12 mouse cellular contexts compared by ENCODE assay signal in genomic region chr8:119035126-119035525, GRCm38 (mm10).
DNase-seq lines count a peak whose midpoint lies in the region; ATAC-seq lines count a peak whose summit lies in the region.
"Had no signal": no experiment of that assay in that cellular context is flagged by ENCODE, and none has a peak within 500 bp of the region (broad histone marks: within the 10 kb centered on the region; RNA-seq: fewer than 3 reads in every experiment).

No protein-coding gene starts in this region.

- ATAC-seq in midbrain, embryonic 15.5 days (replicated peaks) = no peak
- ATAC-seq in erythroblast, adult 5-6 weeks (replicated peaks; ENCODE audit: low FRiP score, poor library complexity, severe bottlenecking) = no peak

- no peak overlapping the region for H3K27ac ChIP-seq in midbrain, embryonic 15.5 days
- H3K27ac ChIP-seq: hindbrain, embryonic 15.5 days had no signal

- no peaks in the 10 kb centered on the region for H3K9me3 ChIP-seq in midbrain, embryonic 15.5 days
- H3K9me3 ChIP-seq: hindbrain, embryonic 15.5 days had no signal

- peak; percentile 96 for DNase-seq in brain, adult 2 months (ENCODE audit: low read depth, low spot score)
- peak; percentile 90 for DNase-seq in cerebellum, adult 11-12 months
- DNase-seq in layer of hippocampus, adult 18-20 months (ENCODE audit: low spot score in 2 of 2) = peak; percentile 77 to 89
- peak; percentile 36 to 59 for DNase-seq in left cerebral cortex, postnatal 36 days (ENCODE audit: low spot score in 2 of 2)
- DNase-seq in MN1 (ENCODE audit: low spot score) = no peak
- DNase-seq: adrenal gland, postnatal 25 days; lung, adult 2 months; thymus, postnatal 25 days had no signal

- H3K36me3 ChIP-seq in midbrain, embryonic 15.5 days (replicated peaks) = no peaks in the 10 kb centered on the region
- H3K36me3 ChIP-seq: G1E; hindbrain, embryonic 15.5 days had no signal

- no peaks in the 10 kb centered on the region for H3K27me3 ChIP-seq in midbrain, embryonic 15.5 days (replicated peaks)
- H3K27me3 ChIP-seq: hindbrain, embryonic 15.5 days had no signal

- intact Hi-C loops in left cerebral cortex, postnatal 36 days (cut with DNase I) = no loop called here

- H3K4me1 ChIP-seq in midbrain, embryonic 15.5 days = no peaks in the 10 kb centered on the region
- H3K4me1 ChIP-seq: hindbrain, embryonic 15.5 days had no signal

- no peak overlapping the region for H3K4me3 ChIP-seq in midbrain, embryonic 15.5 days
- H3K4me3 ChIP-seq: hindbrain, embryonic 15.5 days had no signal

- H3K9ac ChIP-seq in midbrain, embryonic 15.5 days = no peak overlapping the region
- H3K9ac ChIP-seq: hindbrain, embryonic 15.5 days had no signal

- no peak overlapping the region for H3K4me2 ChIP-seq in midbrain, embryonic 15.5 days
- H3K4me2 ChIP-seq: hindbrain, embryonic 15.5 days had no signal

- WGBS in midbrain, embryonic 15.5 days = 86% methylated on average over 7 of the region's 7 CpGs
